Mouse (Mus musculus): ENCODE results near the gene Pgs1. TPM values are rescaled to one million over a fixed set of nuclear protein-coding genes. Genes with fewer than 3 reads are reported as not detected.
A peak's percentile ranks its signal among the peaks of the same experiment; 100 is the strongest.

Pgs1 gene
- polyA plus RNA-seq (2015; fragmentation: Nextera tagmentation; extraction: Ambion mirVana), result 56.9 and 58.1 TPM in 2 replicates

- no peaks in the 10 kb centered on the region for H3K36me3 ChIP-seq (ENCODE audit: control insufficient read depth, insufficient read depth)
- WGBS, result 6% methylated on average over 51 of the region's 51 CpGs
- H3K9me3 ChIP-seq (ENCODE audit: control insufficient read depth, low read length), result no peaks in the 10 kb centered on the region
- peak; percentile 95 for ATAC-seq
- peaks cover 20% of the 10 kb centered on the region for H3K4me1 ChIP-seq (replicated peaks; ENCODE audit: control insufficient read depth, insufficient read depth, low read length)
- H3K9ac ChIP-seq (replicated peaks; ENCODE audit: low read depth, low read length), result peak within 1 kb of the TSS; percentile 94
- H3K4me3 ChIP-seq (replicated peaks; ENCODE audit: low read length), result peak within 1 kb of the TSS; percentile 98
- peak within 1 kb of the TSS; percentile 92 for H3K4me2 ChIP-seq (ENCODE audit: low read length)
- peak within 1 kb of the TSS; percentile 91 for H3K27ac ChIP-seq (ENCODE audit: low read length)
- no peaks in the 10 kb centered on the region for H3K27me3 ChIP-seq (replicated peaks; ENCODE audit: control insufficient read depth, insufficient read depth, low read length)
Measured at GRCm38 (mm10) chr11:117986126-117987031, at the start of gene Pgs1. Pgs1 (plus strand) TSS chr11:117986292.

GRCm38 (mm10) chr11:117939004-117939730 lies 46.9 kb upstream of the Pgs1 start:
- H3K4me1 ChIP-seq (replicated peaks; ENCODE audit: control insufficient read depth, insufficient read depth, low read length), result peaks cover 29% of the 10 kb centered on the region
- H3K4me3 ChIP-seq (replicated peaks; ENCODE audit: low read length), result no peak overlapping the region
- no peaks in the 10 kb centered on the region for H3K36me3 ChIP-seq (ENCODE audit: control insufficient read depth, insufficient read depth)
- no peaks in the 10 kb centered on the region for H3K27me3 ChIP-seq (replicated peaks; ENCODE audit: control insufficient read depth, insufficient read depth, low read length)
- 0 out of 2 replicates have a peak overlapping the region, but pooled peaks have one; percentile 9 for H3K9ac ChIP-seq (replicated peaks; ENCODE audit: low read depth, low read length)
- ATAC-seq, result peak; percentile 54
- peak overlapping the region; percentile 36 for H3K4me2 ChIP-seq (ENCODE audit: low read length)
- H3K9me3 ChIP-seq (ENCODE audit: control insufficient read depth, low read length), result no peaks in the 10 kb centered on the region
- 29% methylated on average over 4 of the region's 4 CpGs for WGBS
- H3K27ac ChIP-seq (ENCODE audit: low read length), result peak overlapping the region; percentile 84

- Histone ChIP-seq H3K9me3 (ENCODE audit: control insufficient read depth, low read length) (no peaks in the 10 kb centered on the region), H3K9ac (replicated peaks; ENCODE audit: low read depth, low read length) (0 out of 2 replicates have a peak overlapping the region, but pooled peaks have one; percentile 9), H3K4me1 (replicated peaks; ENCODE audit: control insufficient read depth, insufficient read depth, low read length) (peaks cover 29% of the 10 kb centered on the region), H3K27me3 (replicated peaks; ENCODE audit: control insufficient read depth, insufficient read depth, low read length) (no peaks in the 10 kb centered on the region), H3K36me3 (ENCODE audit: control insufficient read depth, insufficient read depth) (no peaks in the 10 kb centered on the region), H3K4me3 (replicated peaks; ENCODE audit: low read length) (peak overlapping the region; percentile 5; the same call in 1 of the 2 replicates), H3K27ac (ENCODE audit: low read length) (peak overlapping the region; percentile 84), H3K4me2 (ENCODE audit: low read length) (peak overlapping the region; percentile 36)
- 0% methylated on average over 7 of the region's 7 CpGs for WGBS
- peak; percentile 88 for ATAC-seq
Measured at GRCm38 (mm10) chr11:117939741-117940285, 46.3 kb upstream of the Pgs1 start.

GRCm38 (mm10) chr11:117940881-117941280 lies 45.2 kb upstream of the Pgs1 start:
- H3K27me3 ChIP-seq (replicated peaks; ENCODE audit: control insufficient read depth, insufficient read depth, low read length), result no peaks in the 10 kb centered on the region
- peaks cover 29% of the 10 kb centered on the region for H3K4me1 ChIP-seq (replicated peaks; ENCODE audit: control insufficient read depth, insufficient read depth, low read length)
- H3K27ac ChIP-seq (ENCODE audit: low read length), result no peak overlapping the region
- WGBS, result 85% methylated on average over 6 of the region's 6 CpGs
- no peaks in the 10 kb centered on the region for H3K36me3 ChIP-seq (ENCODE audit: control insufficient read depth, insufficient read depth)
- H3K9me3 ChIP-seq (ENCODE audit: control insufficient read depth, low read length), result no peaks in the 10 kb centered on the region
- no peak overlapping the region for H3K4me2 ChIP-seq (ENCODE audit: low read length)
- H3K9ac ChIP-seq (replicated peaks; ENCODE audit: low read depth, low read length), result no peak overlapping the region
- ATAC-seq, result no peak
- H3K4me3 ChIP-seq (replicated peaks; ENCODE audit: low read length), result no peak overlapping the region

GRCm38 (mm10) chr11:117941325-117941834 lies 44.7 kb upstream of the Pgs1 start:
- Histone ChIP-seq H3K9me3 (ENCODE audit: control insufficient read depth, low read length) (no peaks in the 10 kb centered on the region), H3K27ac (ENCODE audit: low read length) (no peak overlapping the region), H3K36me3 (ENCODE audit: control insufficient read depth, insufficient read depth) (no peaks in the 10 kb centered on the region), H3K27me3 (replicated peaks; ENCODE audit: control insufficient read depth, insufficient read depth, low read length) (no peaks in the 10 kb centered on the region), H3K4me1 (replicated peaks; ENCODE audit: control insufficient read depth, insufficient read depth, low read length) (peaks cover 27% of the 10 kb centered on the region), H3K4me2 (ENCODE audit: low read length) (no peak overlapping the region), H3K9ac (replicated peaks; ENCODE audit: low read depth, low read length) (no peak overlapping the region), H3K4me3 (replicated peaks; ENCODE audit: low read length) (no peak overlapping the region)
- WGBS, result 88% methylated on average over 8 of the region's 8 CpGs
- no peak for ATAC-seq

- no peaks in the 10 kb centered on the region for H3K9me3 ChIP-seq (ENCODE audit: control insufficient read depth, low read length)
- H3K4me2 ChIP-seq (ENCODE audit: low read length), result no peak overlapping the region
- H3K27me3 ChIP-seq (replicated peaks; ENCODE audit: control insufficient read depth, insufficient read depth, low read length), result no peaks in the 10 kb centered on the region
- peaks cover 26% of the 10 kb centered on the region for H3K4me1 ChIP-seq (replicated peaks; ENCODE audit: control insufficient read depth, insufficient read depth, low read length)
- H3K9ac ChIP-seq (replicated peaks; ENCODE audit: low read depth, low read length), result no peak overlapping the region
- H3K36me3 ChIP-seq (ENCODE audit: control insufficient read depth, insufficient read depth), result no peaks in the 10 kb centered on the region
- H3K27ac ChIP-seq (ENCODE audit: low read length), result no peak overlapping the region
- H3K4me3 ChIP-seq (replicated peaks; ENCODE audit: low read length), result no peak overlapping the region
- no peak for ATAC-seq
- 35% methylated on average over 4 of the region's 4 CpGs for WGBS
Measured at GRCm38 (mm10) chr11:117941848-117942247, 44.2 kb upstream of the Pgs1 start.

- WGBS, result 86% methylated on average over 11 of the region's 11 CpGs
Measured at GRCm38 (mm10) chr11:117946195-117946979, 39.7 kb upstream of the Pgs1 start.

GRCm38 (mm10) chr11:117946996-117947419 lies 39.1 kb upstream of the Pgs1 start:
- 0 out of 2 replicates have a peak, but pooled peaks cover 3% of the 10 kb centered on the region for H3K27me3 ChIP-seq (replicated peaks; ENCODE audit: control insufficient read depth, insufficient read depth, low read length)
- no peaks in the 10 kb centered on the region for H3K9me3 ChIP-seq (ENCODE audit: control insufficient read depth, low read length)
- 82% methylated on average over 10 of the region's 10 CpGs for WGBS
- no peaks in the 10 kb centered on the region for H3K36me3 ChIP-seq (ENCODE audit: control insufficient read depth, insufficient read depth)
- no peak overlapping the region for H3K27ac ChIP-seq (ENCODE audit: low read length)
- no peak overlapping the region for H3K4me2 ChIP-seq (ENCODE audit: low read length)
- ATAC-seq, result no peak
- H3K4me3 ChIP-seq (replicated peaks; ENCODE audit: low read length), result no peak overlapping the region
- H3K9ac ChIP-seq (replicated peaks; ENCODE audit: low read depth, low read length), result no peak overlapping the region
- H3K4me1 ChIP-seq (replicated peaks; ENCODE audit: control insufficient read depth, insufficient read depth, low read length), result peaks cover 10% of the 10 kb centered on the region

More at GRCm38 (mm10) chr11:117946195-117946979, 39.7 kb upstream of the Pgs1 start:
- Histone ChIP-seq H3K4me3 (replicated peaks; ENCODE audit: low read length) (no peak overlapping the region), H3K4me1 (replicated peaks; ENCODE audit: control insufficient read depth, insufficient read depth, low read length) (peaks cover 15% of the 10 kb centered on the region), H3K9me3 (ENCODE audit: control insufficient read depth, low read length) (no peaks in the 10 kb centered on the region), H3K27ac (ENCODE audit: low read length) (no peak overlapping the region), H3K9ac (replicated peaks; ENCODE audit: low read depth, low read length) (no peak overlapping the region), H3K4me2 (ENCODE audit: low read length) (no peak overlapping the region), H3K36me3 (ENCODE audit: control insufficient read depth, insufficient read depth) (no peaks in the 10 kb centered on the region), H3K27me3 (replicated peaks; ENCODE audit: control insufficient read depth, insufficient read depth, low read length) (0 out of 2 replicates have a peak, but pooled peaks cover 3% of the 10 kb centered on the region)
- ATAC-seq, result no peak

All from forebrain, embryonic 16.5 days (tissue).